In genomic region chr9:123020995-123021631, GRCm38 (mm10) we compare ENCODE assay signal across 8 mouse cellular contexts. TPM values are rescaled to one million over a fixed set of nuclear protein-coding genes. Genes with fewer than 3 reads are reported as not detected.
DNase-seq lines count a peak whose midpoint lies in the region; ATAC-seq and TF ChIP-seq lines count a peak whose summit lies in the region.

TSS of gene Tmem42 (plus strand) at chr9:123021326.

- ATAC-seq in hindbrain, postnatal 0 days, result peak; percentile 96
- peak; percentile 83 for ATAC-seq in megakaryocyte, adult 5-6 weeks (ENCODE audit: poor library complexity, severe bottlenecking)

- intact Hi-C loops in gastrocnemius, adult 2 months (cut with DNase I), result loop anchor here (5.0 kb wide), 1 partner anchor 69 kb away; the partner anchor contains the start of genes 1110059G10Rik and Kif15
- intact Hi-C loops in left cerebral cortex, adult 2 months (cut with DNase I), result loop anchor here (1.0 kb wide), 1 partner anchor 71 kb away; the partner anchor contains the start of gene 1110059G10Rik

- H3K27ac ChIP-seq in gastrocnemius, adult 2 months, result peak within 1 kb of the TSS; percentile 99
- H3K27ac ChIP-seq in hindbrain, postnatal 0 days, result peak within 1 kb of the TSS; percentile 85
- H3K27ac ChIP-seq in left cerebral cortex, adult 2 months, result peak within 1 kb of the TSS; percentile 95

- H3K9ac ChIP-seq in hindbrain, postnatal 0 days (replicated peaks; ENCODE audit: low read length), result peak within 1 kb of the TSS; percentile 79

- no peaks in the 10 kb centered on the region for H3K36me3 ChIP-seq in hindbrain, postnatal 0 days (ENCODE audit: insufficient read depth, low read length)

- peaks cover 6% of the 10 kb centered on the region for H3K4me1 ChIP-seq in hindbrain, postnatal 0 days (ENCODE audit: insufficient read depth, low read length)

- WGBS in hindbrain, postnatal 0 days, result under 1% methylated on average over 46 of the region's 69 CpGs

- TF ChIP-seq CTCF in gastrocnemius, adult 2 months (IDR thresholded peaks at IDR 0.05), result no peak
- TF ChIP-seq CTCF in hindbrain, postnatal 0 days (IDR thresholded peaks at IDR 0.05; ENCODE audit: low read depth), result no peak
- no peak for TF ChIP-seq CTCF in left cerebral cortex, adult 2 months (IDR thresholded peaks at IDR 0.05)

- peak; percentile 55 for DNase-seq in WW6 (ENCODE audit: low read depth, low spot score)
- DNase-seq in cerebellum, postnatal 4 days (ENCODE audit: low spot score in 2 of 2), result peak; percentile 67 to 80
- peak; percentile 92 for DNase-seq in gastrocnemius, adult 2 months
- DNase-seq in hindbrain, postnatal 0 days (ENCODE audit: low spot score), result peak; percentile 90
- DNase-seq in left cerebral cortex, adult 2 months (ENCODE audit: extremely low spot score in 1 of 2, low spot score in 2 of 2), result peak; percentile 85 to 86
- DNase-seq in right cerebral cortex, adult 2 months (ENCODE audit: low spot score in 2 of 2), result peak; percentile 77 to 87
- DNase-seq in urinary bladder, postnatal 14 days (ENCODE audit: low spot score), result peak; percentile 88

- peak within 1 kb of the TSS; percentile 87 for H3K4me2 ChIP-seq in hindbrain, postnatal 0 days (ENCODE audit: low read depth, low read length)

- peak within 1 kb of the TSS; percentile 95 for H3K4me3 ChIP-seq in gastrocnemius, adult 2 months
- H3K4me3 ChIP-seq in hindbrain, postnatal 0 days (ENCODE audit: low read length), result peak within 1 kb of the TSS; percentile 77
- H3K4me3 ChIP-seq in left cerebral cortex, adult 2 months, result peak within 1 kb of the TSS; percentile 94

- H3K9me3 ChIP-seq in hindbrain, postnatal 0 days (ENCODE audit: low read length), result no peaks in the 10 kb centered on the region

- H3K27me3 ChIP-seq in hindbrain, postnatal 0 days (ENCODE audit: insufficient read depth, low read length), result no peaks in the 10 kb centered on the region

RNA-seq across cellular contexts. Expression of gene Tmem42, which starts in this region (rescaled TPM):
- total RNA-seq in gastrocnemius, adult 2 months (2021), result 10 to 100 TPM in 1 of 2 experiments, 1 to 10 TPM in 1; 9.2 to 10.5 TPM
- total RNA-seq in hindbrain, postnatal 0 days (2014; rRNA removed), result 18.5 and 19.9 TPM in 2 replicates
- polyA plus RNA-seq in hindbrain, postnatal 0 days (2015; fragmentation: Nextera tagmentation; extraction: Ambion mirVana), result 30.6 and 31.5 TPM in 2 replicates
- total RNA-seq in left cerebral cortex, adult 2 months (2021), result 10 to 100 TPM; 23.5 to 27.1 TPM
- 6.4 and 7.9 TPM in 2 replicates for total RNA-seq in megakaryocyte, adult 5-6 weeks (2015)
- 2.1 and 2.2 TPM in 2 replicates for total RNA-seq in megakaryocyte, adult 5-6 weeks (2017)

Comparison
In these comparisons a context has a peak if more than half of its experiments do, and no peak if none do; other contexts are left out.
1. Peak in every context shown above with its lines: DNase-seq, ATAC-seq, H3K4me3 ChIP-seq and H3K27ac ChIP-seq.